Mouse (Mus musculus): ENCODE measurements around the gene Prmt7. TPM values are rescaled to one million over a fixed set of nuclear protein-coding genes. Genes with fewer than 3 reads are reported as not detected.

Gene Prmt7
- polyA plus RNA-seq (2012; rRNA removed): 42.0 and 42.3 TPM in 2 replicates

DNA sequence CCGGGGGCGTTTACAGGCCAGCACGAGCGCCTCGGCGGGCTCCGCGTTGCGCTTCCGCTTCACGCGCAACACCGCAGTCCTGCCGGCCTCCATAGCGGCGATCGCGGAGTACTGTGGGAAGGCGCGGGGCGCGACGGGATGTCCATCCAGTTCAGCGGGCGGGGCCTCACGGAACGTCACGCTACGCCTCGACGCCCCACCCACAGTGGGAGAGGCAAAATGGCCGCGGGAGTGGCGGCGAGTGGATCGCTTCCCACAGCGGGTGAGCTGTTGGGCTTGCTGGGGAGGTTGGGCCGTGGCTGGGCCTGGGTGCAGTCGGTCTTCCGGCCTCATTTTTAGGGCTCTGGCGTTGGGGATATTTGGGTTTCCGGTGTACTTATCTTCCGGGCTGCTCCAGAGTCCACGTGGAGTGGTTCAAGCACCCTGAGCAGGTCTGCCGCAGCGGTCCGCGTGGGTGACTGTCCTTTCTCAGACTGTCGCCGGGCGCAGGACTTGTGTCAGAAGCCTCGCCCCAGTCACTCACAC is at the start of gene Prmt7, which contains the start of gene Slc7a6os:
Gene Prmt7, plus strand, starts transcription at position 116 of the 525 bp plus-strand sequence.
Gene Slc7a6os, minus strand, starts transcription at position 115 of the 525 bp plus-strand sequence.

DNA sequence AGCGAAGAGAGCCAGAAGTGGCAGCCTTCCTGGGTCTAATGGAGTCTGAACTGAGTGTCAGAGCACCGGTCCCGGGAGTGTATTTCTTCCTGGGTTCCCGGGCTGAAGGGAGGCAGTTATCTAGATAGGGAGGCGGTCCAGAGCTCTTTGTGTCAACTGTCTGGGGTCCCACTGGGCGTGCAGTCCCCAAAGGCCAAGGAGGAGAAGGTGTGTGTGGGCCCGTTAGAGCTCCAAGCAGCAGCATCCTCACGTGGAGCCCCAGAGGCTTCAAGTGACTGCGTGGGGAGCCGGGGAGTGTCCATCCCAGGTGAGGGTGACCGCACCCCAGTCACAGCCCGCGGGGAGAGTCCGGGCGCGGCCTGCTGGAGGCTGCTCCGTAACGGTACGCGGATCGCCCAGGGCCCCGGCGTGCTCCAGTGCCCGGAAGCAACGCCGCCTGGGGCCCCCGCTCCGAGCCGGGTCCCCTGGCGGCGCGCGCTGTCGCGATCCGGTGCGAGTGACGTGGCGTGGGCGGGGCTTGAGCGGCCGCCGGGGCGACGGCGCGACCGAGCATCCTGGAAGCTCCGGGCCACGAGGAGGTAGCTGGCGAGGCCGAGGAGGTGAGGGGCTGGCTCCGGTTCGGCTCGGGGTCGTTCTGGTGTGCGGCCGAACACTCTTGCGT is 42.2 kb upstream of the Prmt7 start, which contains the start of gene Slc7a6:
Gene Slc7a6, plus strand, starts transcription at position 502 of the 661 bp plus-strand sequence.

Other genes starting within 250 kb of the Prmt7 start
- 18.2 and 18.9 TPM in 2 replicates for gene Slc12a4, start 244.8 kb upstream of the Prmt7 start, polyA plus RNA-seq (2012; rRNA removed)
- not detected in 2 replicates for gene Dpep3, start 231.5 kb upstream of the Prmt7 start, polyA plus RNA-seq (2012; rRNA removed)
- 29.5 and 29.7 TPM in 2 replicates for gene Dus2, start 219.6 kb upstream of the Prmt7 start, polyA plus RNA-seq (2012; rRNA removed)
- not detected in 2 replicates for gene Dpep2nb, start 205.0 kb upstream of the Prmt7 start, polyA plus RNA-seq (2012; rRNA removed)
- gene Ddx28, start 199.1 kb upstream of the Prmt7 start, polyA plus RNA-seq (2012; rRNA removed): 13.8 and 13.9 TPM in 2 replicates
- 7.8 and 8.4 TPM in 2 replicates for gene Nfatc3, start 152.1 kb upstream of the Prmt7 start, polyA plus RNA-seq (2012; rRNA removed)
- gene Esrp2, start 74.0 kb upstream of the Prmt7 start, polyA plus RNA-seq (2012; rRNA removed): 0.13 and 0.41 TPM in 2 replicates
- gene Pla2g15, start 60.5 kb upstream of the Prmt7 start, polyA plus RNA-seq (2012; rRNA removed): 16.0 and 16.2 TPM in 2 replicates
- gene Slc7a6, start 42.1 kb upstream of the Prmt7 start, polyA plus RNA-seq (2012; rRNA removed): 45.3 and 46.0 TPM in 2 replicates
- 35.6 and 38.6 TPM in 2 replicates for gene Slc7a6os, start within 50 bp of the Prmt7 start, polyA plus RNA-seq (2012; rRNA removed)
- gene Smpd3, start 127.1 kb downstream of the Prmt7 start, polyA plus RNA-seq (2012; rRNA removed): 41.4 and 48.6 TPM in 2 replicates
- gene Zfp90, start 204.4 kb downstream of the Prmt7 start, polyA plus RNA-seq (2012; rRNA removed): 38.1 and 38.2 TPM in 2 replicates

Measured in central nervous system, embryonic 18 days (tissue).